Mouse (Mus musculus) T-helper 1 cell (primary cell): ENCODE measurements around the gene Gm43951.

Source experiments
- in situ Hi-C: fragments of 300-600 bp; cut with MboI, MseI; formaldehyde crosslinking; loops from one replicate; pipeline ENCODE4 v1.15.1; 2025; ENCODE audit warnings: high pct_unique_total_duplicates

Gene Gm43951

DNA sequence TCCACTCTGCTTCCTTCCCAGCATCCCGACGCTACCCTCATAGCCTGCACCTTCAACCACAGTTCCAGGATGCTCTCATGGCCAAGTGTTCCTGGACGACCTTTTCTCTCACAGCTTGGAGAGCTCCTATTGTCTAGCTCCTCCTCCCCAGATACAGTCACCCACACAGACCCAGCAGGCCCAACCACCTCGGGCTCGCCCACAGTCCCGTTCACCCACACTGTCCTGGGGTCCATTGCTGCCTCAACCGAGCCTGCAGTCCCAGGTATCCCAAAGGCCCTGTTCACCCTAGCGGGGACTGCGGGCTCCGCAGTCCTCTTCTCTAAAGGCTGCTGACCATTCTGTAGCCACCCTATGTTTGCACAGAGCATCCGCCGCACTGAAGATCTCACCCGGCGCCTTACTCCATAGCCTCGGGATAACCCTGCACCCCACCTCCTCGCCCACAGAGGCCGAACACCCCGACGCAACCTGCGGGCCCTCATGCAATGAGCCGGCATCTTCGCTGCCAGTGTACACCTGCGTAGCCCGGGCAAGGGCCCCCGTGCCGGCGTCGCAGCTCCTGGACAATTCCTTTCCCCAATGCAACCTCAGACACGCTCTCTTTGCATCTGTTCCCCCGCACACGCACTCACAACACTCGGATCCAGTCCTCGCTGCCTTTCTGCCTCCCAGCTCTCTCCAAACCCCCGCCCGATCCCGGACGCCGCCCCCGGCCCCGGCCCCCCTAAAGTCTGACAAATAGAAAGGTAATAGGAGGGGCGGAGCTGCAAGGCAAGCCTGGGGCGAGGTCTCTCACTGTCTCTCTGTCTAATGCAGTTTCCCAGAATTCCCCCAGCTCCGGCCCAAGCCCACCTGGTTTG lies at the start of gene Gm43951:
TSS of gene Gm43951 (minus strand) at position 500 of the 863 bp plus-strand sequence.
- in situ Hi-C loops = no loop called here

DNA sequence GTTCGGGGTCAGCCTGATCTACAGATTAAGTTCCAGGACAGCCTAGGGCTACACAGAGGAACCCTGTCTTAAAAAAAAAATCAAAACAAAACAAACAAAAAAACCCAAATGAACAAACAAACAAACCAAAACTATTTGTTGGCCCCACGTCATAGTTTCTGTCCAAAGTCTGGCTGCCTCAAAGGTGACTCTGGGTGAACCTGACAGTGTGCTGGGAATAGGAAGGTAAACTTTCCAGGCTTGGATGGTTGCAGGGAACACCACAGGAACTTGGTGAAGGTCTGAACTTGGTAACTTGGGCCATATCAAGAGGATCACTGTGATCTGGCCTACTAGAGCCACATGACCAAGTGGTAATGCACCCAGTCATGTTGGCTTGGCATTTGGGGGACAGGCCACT lies 49.8 kb upstream of the Gm43951 start:
- in situ Hi-C loops = no loop called here

DNA sequence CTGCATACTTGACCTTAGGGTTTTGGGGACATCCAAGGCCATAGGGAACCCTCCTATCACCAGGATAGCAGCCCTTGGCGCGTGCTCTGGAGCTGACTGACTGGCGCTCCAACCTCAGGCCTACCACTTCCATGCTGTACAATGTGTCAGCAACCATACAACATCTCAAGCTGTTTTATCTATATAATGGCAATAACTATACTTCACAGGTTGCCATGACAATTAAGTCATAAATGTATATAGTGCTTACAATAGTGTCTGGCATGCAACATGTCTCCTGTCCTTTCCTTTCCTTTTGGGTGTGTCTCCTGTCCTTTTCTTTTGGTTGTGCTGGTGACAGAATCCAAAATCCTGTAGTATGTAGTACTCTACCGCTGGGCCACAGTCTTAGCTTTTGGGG lies 49.0 kb upstream of the Gm43951 start:
- in situ Hi-C loops = no loop called here

DNA sequence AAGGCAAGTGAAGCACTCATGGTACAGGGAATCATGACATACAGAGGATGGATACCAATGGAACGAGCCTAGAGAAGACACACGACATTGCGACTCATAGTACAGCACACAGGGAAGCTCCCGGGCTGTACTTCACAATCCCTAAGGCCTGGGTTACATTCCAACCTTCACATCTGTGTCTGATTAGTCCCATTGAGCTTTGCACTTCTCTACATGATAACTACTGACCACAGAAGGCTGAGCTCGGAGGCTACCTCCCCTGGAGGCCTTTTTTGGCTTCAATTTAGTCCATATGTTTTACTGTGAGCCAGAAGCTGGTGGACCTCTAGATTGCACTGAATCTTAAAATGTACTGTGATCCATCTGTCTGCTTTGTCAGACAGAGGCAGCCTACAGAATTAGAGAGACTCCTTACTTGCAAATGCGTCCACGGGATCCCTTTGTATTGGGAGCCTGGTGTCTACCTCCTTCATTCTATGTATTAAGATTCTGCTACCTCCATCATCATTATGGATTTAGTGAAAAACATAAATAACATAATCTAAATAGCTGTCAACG lies 38.6 kb upstream of the Gm43951 start:
- in situ Hi-C loops = no loop called here

DNA sequence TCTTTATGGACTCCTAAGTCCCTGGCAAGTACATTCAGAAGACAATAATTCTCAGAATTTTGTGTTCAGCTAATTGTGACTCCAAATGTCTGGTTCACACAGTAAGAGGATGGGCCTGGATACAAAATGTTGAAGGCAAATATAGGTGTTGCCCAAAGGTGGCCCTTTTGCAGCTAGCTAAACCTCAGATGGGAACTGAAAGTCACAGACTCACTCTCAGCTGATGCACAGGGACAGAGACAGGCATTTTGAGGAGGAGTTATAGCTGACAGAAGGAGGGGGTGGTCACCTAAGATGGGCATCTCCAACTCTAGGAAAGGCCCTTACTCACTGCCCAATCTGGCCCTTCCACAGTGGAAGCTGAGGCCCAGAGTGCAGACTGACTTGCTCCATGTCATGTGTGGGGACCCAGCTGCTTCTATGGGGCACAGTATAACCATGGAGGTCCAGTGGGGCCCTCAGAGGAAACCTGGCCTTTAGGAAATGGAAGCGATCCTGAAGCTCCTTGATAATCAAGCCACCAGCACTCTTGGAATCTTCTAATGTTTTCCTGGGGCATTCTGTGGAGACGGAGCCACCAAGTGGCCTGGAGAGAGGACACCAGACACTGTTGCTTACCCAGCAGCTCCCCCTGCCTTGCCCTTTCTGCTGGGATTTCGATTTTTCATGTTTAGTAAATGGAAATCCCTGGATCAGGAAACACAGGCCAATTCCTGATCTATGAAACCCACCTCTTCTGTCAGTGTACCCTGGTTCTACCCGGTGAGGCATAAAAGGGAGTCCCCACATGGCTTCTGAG lies 33.6 kb upstream of the Gm43951 start:
- in situ Hi-C loops = no loop called here

DNA sequence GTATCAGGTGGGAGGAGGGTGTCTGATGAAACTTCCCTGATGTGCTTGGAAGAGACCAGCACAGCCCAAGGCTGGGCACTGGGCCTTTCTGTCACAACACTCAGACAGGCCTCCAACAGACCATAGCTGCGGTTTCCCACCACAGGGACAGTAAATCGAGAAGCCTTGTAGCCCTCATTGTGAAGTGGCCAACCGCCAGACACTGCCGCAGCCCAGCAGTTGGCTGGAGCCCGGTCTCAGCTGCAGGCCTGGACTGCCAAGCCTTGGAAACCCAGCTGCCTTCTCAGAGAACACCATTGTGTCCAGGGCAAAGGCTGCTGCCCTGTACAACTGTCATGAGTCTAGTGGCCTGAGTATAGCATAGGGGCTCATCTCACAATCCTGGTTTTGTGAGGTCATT lies 27.4 kb upstream of the Gm43951 start:
- in situ Hi-C loops = no loop called here

DNA sequence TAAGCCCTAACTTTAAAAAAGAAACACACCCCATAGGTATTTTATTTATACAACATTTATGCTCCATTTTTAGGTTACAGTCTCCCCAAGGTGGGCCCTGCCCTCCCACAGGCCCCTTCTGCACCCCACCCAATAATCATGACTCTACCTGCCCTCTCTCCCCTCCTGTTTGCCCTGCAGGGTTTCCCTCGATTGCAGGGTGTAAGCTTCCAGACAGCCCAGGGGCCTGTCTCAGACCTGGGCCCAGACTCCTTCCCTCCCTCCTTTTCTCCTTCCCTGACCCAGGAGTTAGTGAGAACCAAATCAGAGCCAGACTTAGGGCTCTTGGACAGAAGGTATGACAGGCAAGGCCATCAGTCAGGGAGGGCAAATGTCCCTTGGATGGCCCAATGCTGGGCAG lies 26.4 kb upstream of the Gm43951 start:
- in situ Hi-C loops = no loop called here

DNA sequence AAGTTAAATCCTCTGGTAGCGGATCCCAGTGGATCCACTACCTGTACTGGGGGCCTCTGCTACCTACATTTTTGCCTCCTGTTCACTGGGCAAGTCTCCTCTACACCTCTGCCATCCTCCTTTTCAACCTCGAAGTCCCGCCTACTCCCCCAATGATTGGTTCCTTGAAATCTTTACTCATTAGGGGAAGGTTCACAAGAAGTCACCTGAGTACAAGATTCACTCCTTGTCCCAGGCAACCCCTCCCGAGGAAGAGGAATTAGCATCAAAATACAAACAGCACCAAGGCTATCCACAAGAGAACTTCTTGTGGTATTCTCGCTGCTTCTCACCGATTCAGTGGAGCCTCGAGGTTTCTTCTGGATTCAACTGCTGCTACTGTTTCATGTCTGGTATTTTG lies 25.4 kb upstream of the Gm43951 start:
- in situ Hi-C loops = no loop called here

DNA sequence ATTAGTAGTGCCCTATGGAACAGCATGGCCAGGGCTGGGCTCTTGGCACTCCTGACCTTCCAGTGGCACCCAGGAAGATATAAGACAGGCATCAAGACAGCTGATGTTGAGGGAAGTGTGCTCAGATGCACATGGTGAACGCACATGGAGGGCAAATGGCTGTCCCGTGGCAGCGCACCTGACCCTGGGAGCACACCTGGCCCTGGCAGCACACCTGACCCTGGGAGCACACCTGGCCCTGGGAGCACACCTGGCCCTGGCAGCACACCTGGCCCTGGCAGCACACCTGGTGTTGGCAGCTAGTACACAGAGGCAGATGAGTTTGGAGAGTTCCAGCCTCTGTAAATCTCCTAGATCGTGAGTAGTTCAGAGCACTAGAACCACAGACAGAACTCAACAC lies 21.9 kb upstream of the Gm43951 start:
- in situ Hi-C loops = no loop called here

DNA sequence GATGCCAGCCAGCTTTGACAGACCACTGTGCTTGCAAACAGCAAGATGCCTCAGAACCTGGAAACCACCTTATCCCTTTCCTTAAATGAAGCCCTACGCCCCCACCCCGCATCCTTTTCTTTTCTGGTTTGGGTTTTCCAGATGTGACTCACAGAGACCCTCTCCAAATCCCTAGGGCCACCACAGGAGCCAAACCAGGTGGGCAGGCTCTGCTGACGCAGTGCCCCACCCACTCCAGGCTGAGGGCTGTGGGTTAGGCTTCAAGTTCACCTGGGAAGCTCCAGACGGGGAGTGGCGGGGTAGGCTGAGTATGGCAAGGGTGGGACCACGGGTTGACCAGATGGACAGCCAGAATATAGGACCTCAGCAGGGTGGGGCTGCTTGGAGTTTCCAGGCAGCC lies 20.3 kb upstream of the Gm43951 start:
- in situ Hi-C loops = no loop called here

DNA sequence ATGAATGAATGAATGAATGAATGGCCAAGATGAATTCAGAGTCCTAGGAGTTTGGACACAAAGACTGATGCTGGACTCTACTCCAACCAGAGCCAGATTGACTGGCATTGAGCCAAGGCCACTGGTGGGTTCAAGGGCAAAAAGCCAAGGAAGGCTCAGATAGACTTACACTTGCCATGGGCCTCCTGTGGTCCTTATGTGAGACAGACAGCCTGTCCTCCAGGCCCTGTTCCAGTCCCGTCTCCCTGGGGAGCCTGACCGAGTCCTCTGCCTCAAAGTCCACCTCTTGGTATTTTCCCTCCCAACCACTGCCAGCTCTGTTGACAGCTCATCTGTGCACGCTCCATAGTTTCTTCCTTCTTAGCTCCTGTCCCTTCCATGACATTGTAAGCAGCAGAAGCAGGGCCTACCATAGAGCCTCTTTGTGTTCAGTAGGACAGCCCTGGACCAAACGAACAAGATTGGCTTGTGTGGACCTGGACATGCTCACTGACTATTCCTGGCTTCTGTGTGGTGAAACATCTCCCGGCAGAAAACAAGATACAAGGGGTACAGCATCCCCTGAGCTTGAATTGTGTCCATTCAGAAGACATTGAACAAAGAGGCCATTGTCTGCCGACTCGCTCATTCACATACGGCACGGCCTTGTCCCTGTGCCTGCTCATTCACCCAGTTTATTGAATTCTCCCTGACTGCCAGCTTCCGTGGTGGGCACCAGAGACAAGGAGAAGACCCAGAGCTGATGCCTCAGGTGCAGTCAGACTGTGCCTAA lies 19.6 kb upstream of the Gm43951 start:
- in situ Hi-C loops = no loop called here

DNA sequence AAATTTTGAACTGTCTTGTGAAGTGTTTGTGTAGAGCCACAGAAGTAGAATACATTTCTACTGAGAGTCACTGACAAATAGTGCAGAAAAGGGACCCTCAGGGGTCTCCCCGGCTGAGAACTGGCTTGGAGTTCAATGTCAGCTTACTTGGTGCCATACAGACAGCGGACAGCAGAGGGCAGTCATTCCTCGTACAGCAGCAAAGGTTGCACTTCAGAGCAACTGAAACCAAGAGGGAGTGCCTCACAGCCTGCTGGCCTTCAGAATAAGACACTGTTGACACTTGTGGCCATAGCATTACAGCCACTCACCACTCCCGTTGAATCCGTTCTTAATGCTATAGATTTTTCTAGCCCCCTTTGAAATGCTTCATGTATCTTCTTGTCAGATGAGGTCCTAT lies 18.2 kb upstream of the Gm43951 start:
- in situ Hi-C loops = no loop called here

DNA sequence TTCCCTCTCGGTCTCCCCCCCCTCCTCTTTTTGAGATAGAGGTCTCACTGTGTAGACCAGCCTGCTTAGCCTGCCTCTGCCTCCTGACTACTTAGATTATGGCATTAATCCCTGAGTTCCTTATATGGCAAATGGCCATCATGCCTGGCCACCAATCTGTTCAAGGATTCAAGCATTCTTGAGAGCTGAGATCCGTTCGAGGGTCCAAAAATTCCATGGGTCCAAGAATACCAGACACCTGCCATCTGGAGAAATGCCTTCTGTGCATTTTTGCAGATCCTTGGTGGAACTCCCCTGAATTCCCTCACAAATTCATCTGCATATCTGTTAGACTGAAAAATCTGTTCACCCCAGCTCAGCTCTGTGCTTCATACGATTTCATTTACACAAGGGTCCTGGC lies 16.8 kb upstream of the Gm43951 start:
- in situ Hi-C loops = no loop called here

DNA sequence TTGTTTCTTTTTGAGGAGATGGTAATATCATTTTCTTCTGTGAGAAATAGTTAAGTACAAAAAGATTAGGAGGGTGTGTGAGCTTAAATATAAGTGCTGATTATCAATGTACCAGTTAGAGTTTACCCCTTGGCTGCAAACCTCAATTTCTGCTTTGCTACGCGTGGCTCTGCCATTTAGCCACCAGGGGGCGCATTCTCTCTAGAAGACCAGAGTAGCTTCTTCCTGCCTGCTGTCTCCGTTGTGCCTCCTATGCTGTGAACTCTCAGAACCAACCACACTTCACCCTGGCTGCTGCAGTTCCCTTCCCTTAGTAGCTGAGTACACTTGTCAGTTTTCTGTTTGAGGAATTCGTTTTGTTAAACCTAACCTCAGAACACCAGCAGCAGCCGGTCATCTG lies 14.6 kb upstream of the Gm43951 start:
- in situ Hi-C loops = no loop called here

DNA sequence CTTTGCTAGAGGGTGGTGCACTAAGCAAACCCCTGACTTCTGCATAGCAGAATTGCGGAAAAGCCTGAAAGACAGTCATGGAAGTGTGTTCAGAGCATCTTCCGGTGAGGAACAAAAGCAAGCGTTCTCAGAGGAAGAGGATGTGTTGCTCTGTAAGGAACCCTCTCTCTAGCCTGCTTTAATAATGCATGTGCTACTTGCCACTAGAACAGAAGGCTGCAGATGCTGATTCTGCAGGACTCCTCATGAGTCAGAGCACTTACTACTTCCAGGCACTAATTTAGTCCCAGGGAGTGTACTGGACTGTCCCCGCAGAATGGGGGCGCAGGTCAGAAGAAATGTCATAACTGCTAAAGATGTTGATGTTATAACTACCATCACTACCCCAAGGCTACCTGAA lies 10.5 kb upstream of the Gm43951 start:
- in situ Hi-C loops = loop anchor here (5.0 kb wide), 2 partner anchors 85 to 225 kb away; partner anchors contain the start of genes Mybbp1a and Xaf1

DNA sequence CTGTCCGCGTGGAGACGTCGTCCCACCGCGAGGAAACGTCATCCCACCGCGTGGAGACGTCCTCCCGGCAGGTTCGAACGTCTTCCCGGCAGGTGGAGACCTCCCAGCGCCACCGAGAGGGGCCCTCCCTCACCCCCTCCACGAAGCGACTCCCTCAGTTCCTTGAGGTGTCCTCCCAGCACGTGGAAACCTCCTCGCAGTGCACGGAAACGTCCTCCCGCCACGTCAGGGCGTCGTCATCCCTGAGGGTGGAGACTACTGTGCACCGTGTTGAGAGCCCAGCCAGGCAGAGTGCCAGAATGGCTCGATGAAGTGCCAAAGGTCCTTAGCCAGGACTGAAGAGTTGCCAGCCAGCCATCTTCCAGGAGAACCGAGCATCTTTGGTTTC lies 8.8 kb upstream of the Gm43951 start, which contains the start of gene Med31:
TSS of gene Med31 (minus strand) at position 183 of the 388 bp plus-strand sequence.
- in situ Hi-C loops = loop anchor here (5.0 kb wide), 2 partner anchors 87 to 227 kb away; partner anchors contain the start of genes Mybbp1a and Xaf1

DNA sequence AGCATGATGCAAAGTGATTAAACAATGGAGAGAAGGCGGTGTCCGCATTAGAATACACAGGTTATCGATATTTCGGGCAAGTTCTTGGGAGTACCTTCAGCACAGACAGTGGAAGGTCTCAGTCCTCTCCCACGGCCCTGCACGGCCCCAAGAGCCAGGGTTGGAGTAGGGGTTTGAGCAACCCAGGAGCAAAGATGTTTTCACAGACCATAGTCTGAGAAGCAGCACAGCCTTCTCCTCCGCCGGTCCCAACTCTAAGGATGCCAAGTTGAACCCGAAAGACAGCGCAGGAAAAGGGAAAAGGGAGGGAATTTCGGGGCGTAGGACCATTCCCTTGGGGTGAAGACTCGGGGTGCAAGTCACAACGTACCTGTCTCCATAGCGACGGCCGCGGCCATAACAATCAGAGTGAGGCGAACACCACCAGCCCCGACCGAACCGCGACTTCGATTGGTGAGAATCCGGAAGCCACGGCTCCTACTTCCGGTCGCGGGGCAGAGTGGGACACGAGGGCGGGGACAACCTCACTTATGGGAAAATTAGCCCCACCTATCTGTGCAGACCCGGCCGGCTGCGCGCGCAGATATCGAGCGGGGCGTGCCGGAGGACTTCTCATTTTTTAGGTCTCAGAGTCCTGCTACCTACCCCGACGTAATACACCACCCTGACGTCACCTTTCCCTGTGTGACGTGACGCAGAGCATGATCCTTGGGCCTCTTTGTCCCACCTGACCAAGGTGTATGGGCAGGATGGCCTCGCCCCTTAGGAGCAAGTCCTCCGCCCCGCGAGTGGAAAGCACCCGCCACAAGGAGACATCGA lies 8.2 kb upstream of the Gm43951 start:
- in situ Hi-C loops = loop anchor here (5.0 kb wide), 2 partner anchors 88 to 228 kb away; partner anchors contain the start of genes Mybbp1a and Xaf1

DNA sequence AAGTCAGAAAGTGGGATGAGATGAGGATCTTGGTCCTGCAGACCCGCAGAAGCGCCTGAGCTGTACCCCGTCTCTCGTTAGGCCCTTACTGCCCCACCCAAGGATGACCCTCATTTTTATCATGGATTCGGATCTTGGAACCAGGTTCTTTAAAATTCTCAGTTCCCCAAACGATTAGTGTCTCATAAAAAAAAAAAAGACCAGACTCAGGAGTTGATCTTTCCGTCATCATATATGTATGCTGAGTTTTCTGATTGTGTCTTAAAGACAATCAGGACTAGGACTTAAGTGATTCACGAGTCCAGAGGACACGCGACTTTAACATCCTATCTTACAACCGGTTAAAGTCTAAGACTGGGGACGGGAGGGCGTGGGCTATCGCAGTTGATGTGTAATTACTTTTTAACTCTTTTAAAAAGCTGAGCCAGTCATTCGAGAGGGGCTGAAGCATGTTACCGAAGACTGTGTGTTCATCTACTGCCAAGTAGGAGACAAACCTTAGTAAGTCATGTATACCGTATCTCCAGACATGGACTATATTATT lies 1.3 kb upstream of the Gm43951 start:
- in situ Hi-C loops = no loop called here

DNA sequence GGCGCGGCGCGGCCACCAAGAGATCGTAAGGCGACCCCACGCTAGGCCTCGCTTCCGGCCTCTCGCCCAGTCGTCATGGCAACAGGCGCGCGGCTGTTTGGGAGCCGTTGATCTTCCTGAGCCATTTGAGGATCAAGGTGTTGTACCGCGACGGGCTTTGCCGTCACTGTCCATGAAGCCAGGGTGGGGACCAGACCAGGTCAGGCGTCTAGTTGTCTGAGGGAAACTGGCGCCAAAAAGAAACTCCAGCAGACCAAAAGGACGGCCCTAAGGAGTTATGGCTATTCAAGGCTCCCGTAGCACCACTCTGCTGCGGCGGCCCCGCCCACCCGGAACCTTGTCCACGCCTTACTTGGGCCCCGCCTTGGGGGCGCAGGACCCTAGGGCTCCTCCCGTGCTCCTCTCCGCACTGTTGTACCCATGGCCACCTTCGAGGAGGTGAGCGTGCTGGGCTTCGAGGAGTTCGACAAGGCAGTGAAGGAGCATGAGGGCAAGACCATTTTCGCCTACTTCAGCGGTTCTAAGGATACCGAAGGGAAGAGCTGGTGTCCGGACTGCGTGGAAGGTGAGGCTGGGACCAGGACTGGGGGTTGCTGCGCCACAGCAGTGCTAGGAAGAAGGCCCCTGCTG lies 679 bp upstream of the Gm43951 start, which contains the start of the genes 4933427D14Rik and Txndc17:
TSS of gene 4933427D14Rik (minus strand) at position 256 of the 630 bp plus-strand sequence.
TSS of gene Txndc17 (plus strand) at position 344 of the 630 bp plus-strand sequence.
- in situ Hi-C loops = no loop called here

DNA sequence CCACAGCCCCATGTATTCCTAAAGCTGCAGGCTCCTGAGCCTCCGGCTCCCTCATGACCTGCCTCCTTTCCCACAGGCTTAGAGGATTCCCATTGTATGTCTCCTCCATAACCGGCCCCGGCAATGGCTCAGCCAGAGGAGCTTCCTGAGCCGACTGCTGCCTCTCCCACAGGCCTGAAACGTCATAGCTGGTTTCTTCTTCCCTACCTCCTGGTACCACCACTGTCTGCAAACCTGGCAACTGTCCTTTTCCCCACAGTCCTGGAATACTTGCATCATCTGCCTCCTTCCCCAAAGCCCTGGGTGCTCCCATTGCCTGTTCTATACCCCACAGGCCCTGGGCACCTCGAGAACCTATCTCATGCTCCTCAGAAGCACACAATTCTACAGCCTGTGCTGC lies 1.4 kb downstream of the Gm43951 start:
- in situ Hi-C loops = no loop called here
